Mouse (Mus musculus) heart, postnatal 36 days (tissue): Measurements from ENCODE around the gene Ttc5. TPM values are rescaled to one million over a fixed set of nuclear protein-coding genes. Genes with fewer than 3 reads are reported as not detected.
"Not testable (repeated sequence)": the region's sequence is repeated elsewhere in the genome, so short reads cannot be mapped to it uniquely, and the experiment has no call there.

Experiments
- DNase-seq, 2 experiments: peaks; one replicate each; pipeline ENCODE4 v3.0.0; 2021 to 2022
- intact Hi-C: fragments of 180-260 bp; cut with DNase I; formaldehyde crosslinking; loops from one replicate; pipeline ENCODE4 v1.15.1; 2025
- total RNA-seq, 2 experiments: library from RNA; stranded (reverse); gene quantifications; 2 replicates each; pipeline ENCODE4 v1.2.3; 2021

Ttc5 gene
- total RNA-seq, 2 experiments from 2014 or later, result 13.8 to 15.2 TPM

GRCm38 (mm10) chr14:50784391-50785250 is 698 bp downstream of the Ttc5 start:
- intact Hi-C loops, result no loop called here
- DNase-seq, result no peak

GRCm38 (mm10) chr14:50782166-50782565 is 3.2 kb downstream of the Ttc5 start:
- DNase-seq, result no peak
- intact Hi-C loops, result no loop called here

- intact Hi-C loops, result no loop called here
- no peak for DNase-seq
Observed at GRCm38 (mm10) chr14:50771342-50771741, 14.0 kb downstream of the Ttc5 start.

- no peak for DNase-seq
- intact Hi-C loops, result no loop called here
Observed at GRCm38 (mm10) chr14:50765736-50766135, 19.6 kb downstream of the Ttc5 start.

GRCm38 (mm10) chr14:50758416-50759085 is 26.8 kb downstream of the Ttc5 start:
- intact Hi-C loops, result no loop called here
- DNase-seq, result no peak

- no peak for DNase-seq
- intact Hi-C loops, result no loop called here
Observed at GRCm38 (mm10) chr14:50744994-50745393, 40.3 kb downstream of the Ttc5 start, which contains the start of gene Olfr749. Olfr749 (minus strand) TSS chr14:50745094.

- intact Hi-C loops, result no loop called here
- DNase-seq, result no peak
Observed at GRCm38 (mm10) chr14:50741584-50741983, 43.7 kb downstream of the Ttc5 start.

- intact Hi-C loops, result no loop called here
- no peak for DNase-seq
Observed at GRCm38 (mm10) chr14:50740334-50740733, 45.0 kb downstream of the Ttc5 start.

- intact Hi-C loops, DNase-seq: not testable (repeated sequence)
Observed at GRCm38 (mm10) chr14:50722371-50722770, 62.9 kb downstream of the Ttc5 start.

GRCm38 (mm10) chr14:50719875-50720274 is 65.4 kb downstream of the Ttc5 start:
- DNase-seq, intact Hi-C loops: not testable (repeated sequence)

Other genes with a start within 250 kb of the Ttc5 start
- gene Olfr744, start 170.6 kb downstream of the Ttc5 start, total RNA-seq, result not detected
- gene Olfr745, start 146.1 kb downstream of the Ttc5 start, total RNA-seq, result not detected
- not detected for gene Olfr746, start 138.4 kb downstream of the Ttc5 start, total RNA-seq
- not detected for gene Olfr747, start 92.3 kb downstream of the Ttc5 start, total RNA-seq
- gene Olfr748, start 78.1 kb downstream of the Ttc5 start, total RNA-seq, result not detected
- gene Olfr749, start 40.4 kb downstream of the Ttc5 start, total RNA-seq, result not detected
- not detected for gene Ccnb1ip1, start 22.2 kb upstream of the Ttc5 start, total RNA-seq
- 10 to 100 TPM; 14.3 to 15.7 TPM for gene Parp2, start 22.3 kb upstream of the Ttc5 start, total RNA-seq
- gene Tep1, start 85.0 kb upstream of the Ttc5 start, total RNA-seq, result 10 to 100 TPM; 10.3 to 13.9 TPM
- 10 to 100 TPM; 27.6 to 43.8 TPM for gene Klhl33, start 112.0 kb upstream of the Ttc5 start, total RNA-seq
- gene Osgep, start 139.4 kb upstream of the Ttc5 start, total RNA-seq, result 10 to 100 TPM; 75.7 to 79.2 TPM
- 10 to 100 TPM; 27.7 to 28.1 TPM for gene Apex1, start 139.4 kb upstream of the Ttc5 start, total RNA-seq
- 10 to 100 TPM; 24.5 to 27.2 TPM for gene Pip4p1, start 145.3 kb upstream of the Ttc5 start, total RNA-seq
- gene Pnp, start 145.6 kb upstream of the Ttc5 start, total RNA-seq, result 10 to 100 TPM; 12.7 to 14.8 TPM
- gene Gm49342, start 159.0 kb upstream of the Ttc5 start, total RNA-seq, result 10 to 100 TPM; 10.1 to 10.6 TPM
- gene Pnp2, start 170.5 kb upstream of the Ttc5 start, total RNA-seq, result under 1 TPM; 0.22 to 0.65 TPM
- gene Rnase10, start 222.2 kb upstream of the Ttc5 start, total RNA-seq, result under 1 TPM; 0.22 to 0.25 TPM